Mouse (Mus musculus): ENCODE data around the gene Mmp9. TPM values are rescaled to one million over a fixed set of nuclear protein-coding genes. Genes with fewer than 3 reads are reported as not detected.
A peak's percentile ranks its signal among the peaks of the same experiment; 100 is the strongest.

The Mmp9 gene
- total RNA-seq, 4 experiments from 2014 or later, result 0.15 to 0.83 (median 0.58) TPM

DNA sequence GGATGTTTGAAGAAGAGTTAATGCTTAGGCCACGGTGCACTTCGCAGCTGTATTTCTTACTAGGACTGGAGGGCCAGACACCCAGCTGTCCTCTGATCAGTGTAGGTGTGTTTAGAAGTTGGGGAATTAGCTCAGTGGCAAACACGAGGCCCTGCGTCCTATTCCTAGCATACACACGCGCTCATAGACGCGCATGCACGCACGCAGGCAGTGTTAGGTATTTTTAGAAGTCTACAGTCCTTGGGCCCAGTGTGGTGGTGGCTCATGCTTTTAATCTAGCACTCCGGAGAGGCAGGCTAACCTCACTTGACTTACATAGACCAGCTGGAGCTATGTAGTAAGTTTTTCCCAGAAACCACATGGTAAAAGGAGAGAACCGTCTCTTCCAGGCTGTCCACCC, 28.4 kb upstream of the Mmp9 start:
- DNase-seq (ENCODE audit: low spot score in 2 of 2), result peak; percentile 68 to 80

DNA sequence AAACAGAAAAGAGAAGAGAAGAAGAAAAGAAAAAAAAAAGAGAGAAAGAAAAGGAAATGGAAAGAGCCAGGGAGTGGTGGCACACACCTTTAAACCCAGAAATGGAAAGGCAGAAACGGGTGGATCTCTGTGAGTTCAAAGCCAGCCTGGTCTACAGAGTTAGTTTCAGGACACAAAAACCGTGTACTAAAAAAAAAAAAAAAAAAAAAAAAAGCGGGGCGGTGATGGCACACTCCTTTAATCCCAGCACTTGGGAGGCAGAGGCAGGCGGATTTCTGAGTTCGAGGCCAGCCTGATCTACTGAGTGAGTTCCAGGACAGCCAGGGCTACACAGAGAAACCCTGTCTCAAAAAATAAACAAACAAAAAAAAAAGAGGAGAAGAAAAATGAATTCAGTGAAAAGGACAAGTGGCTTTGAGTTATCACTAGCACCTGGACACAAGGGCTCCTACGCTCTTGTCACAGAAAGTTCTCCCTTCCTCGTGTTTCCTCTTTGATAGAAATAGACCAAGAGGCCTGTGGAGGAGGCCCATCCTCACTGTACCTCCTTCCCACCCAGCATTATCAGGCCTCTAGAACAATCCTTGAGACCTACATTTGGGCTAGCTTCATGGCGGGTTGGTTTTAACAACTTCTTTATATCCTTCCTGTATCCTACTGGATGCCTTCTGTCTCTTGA, 27.7 kb upstream of the Mmp9 start:
- DNase-seq (ENCODE audit: low spot score in 2 of 2), result no peak

DNA sequence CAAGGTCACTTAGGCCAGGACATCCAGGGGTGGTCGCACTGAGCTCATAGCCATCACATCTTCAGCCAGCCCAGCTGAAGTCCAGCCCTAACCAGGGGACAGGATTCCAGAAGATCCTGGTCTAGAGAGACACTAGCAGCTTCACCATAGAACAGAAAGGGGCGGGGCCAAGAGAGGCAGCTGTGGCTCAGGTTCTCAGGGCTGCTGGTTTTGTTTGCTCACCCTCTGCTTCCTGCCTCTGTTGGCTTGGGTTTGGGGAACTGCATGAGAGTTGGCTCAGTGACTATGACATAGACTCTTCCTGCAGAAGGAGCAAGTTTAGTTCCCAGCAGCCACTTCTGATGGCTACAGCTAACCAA, 27.2 kb upstream of the Mmp9 start:
- DNase-seq (ENCODE audit: low spot score in 2 of 2), result no peak

DNA sequence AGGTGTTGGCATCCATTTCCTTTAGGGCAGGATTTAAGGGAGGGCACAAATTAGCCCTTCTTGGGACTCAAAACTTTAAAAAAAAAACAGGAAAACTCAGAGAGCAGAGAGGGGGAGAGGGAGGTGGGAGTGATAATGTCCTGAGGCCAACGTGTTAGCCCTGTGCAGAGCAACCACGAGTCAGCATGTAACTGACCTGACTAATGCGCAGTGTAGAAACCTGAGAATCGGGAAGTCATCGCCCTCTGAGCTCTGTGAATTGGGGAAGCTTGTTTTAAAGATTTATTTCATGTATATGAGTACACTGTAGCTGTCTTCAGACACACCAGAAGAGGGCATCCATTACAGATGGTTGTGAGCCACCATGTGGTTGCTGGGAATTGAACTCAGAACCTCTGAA, 23.8 kb upstream of the Mmp9 start:
- DNase-seq (ENCODE audit: low spot score in 2 of 2), result no peak

DNA sequence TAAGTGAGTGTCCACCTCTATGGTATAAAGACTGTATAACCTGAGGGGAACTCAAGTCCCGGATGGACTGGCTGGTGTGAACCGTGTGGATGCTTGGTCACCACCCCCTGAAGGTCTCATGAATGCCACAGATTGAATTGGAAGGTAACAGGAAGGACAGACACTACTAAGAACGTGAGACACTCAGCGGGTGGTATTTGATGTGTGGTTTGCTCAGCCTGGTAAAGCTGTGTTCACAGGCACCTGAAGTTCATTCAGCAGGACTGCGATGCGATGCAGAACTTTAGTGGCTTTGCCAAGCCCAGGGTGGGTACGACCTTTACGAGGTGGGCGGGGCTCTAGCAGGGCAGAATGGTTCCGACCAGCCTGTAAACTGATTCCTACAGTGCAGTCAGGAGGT, 23.2 kb upstream of the Mmp9 start:
- no peak for DNase-seq (ENCODE audit: low spot score in 2 of 2)

DNA sequence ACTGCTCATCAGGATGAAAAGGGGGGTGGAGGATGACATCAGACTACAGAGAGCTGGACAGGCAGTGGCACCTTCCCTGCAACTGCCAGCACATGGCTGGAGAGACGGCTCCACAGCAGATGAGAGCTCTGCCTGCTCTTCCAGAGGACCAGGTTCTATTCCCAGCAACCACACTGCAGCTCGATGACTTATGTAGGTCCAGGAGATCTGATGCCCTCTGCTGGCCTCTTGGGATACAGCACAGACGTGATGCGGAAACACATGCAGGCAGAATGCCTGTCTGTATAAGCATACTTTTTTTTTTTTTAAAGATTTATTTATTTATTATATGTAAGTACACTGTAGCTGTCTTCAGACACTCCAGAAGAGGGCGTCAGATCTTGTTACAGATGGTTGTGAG, 22.3 kb upstream of the Mmp9 start:
- DNase-seq (ENCODE audit: low spot score in 2 of 2), result no peak

DNA sequence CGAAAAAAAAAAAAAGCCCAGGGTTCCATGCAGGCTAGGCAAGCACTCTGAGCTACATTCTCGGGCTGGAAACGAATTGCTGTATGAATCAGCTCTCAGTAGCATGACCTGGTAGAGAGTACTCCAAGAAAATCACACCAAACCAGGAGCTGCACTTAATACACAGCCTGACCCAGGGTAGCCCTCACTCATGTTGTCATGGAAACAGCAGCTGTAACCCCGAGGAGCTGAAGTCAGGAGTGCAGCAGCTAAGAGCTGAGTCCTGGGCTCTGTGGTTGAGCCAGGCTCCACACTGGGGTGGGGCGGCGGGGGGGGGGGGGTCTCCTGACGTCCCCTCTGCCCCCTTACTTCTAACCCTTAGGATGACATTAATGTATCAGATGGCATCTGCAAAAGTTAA, 18.6 kb upstream of the Mmp9 start:
- no peak for DNase-seq (ENCODE audit: low spot score in 2 of 2)

DNA sequence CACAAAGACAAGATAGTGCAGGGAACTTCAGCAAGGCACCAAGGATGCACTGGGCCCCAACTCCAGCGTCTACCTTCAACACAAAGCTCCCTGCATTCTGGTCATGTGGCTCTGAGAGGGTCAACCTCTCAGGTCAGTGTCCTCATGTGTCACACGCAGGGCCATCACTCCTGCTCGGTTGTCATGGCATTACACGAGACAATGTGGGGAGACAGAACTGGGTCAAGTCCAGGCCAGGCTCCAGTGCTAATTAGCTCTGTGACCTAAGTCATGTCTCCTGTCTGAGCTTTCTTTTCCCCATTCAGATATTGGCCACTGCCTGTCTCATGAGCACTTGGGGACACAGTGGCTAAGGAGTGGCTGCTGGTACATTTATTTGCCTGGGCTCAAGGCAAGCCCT, 17.3 kb upstream of the Mmp9 start:
- no peak for DNase-seq (ENCODE audit: low spot score in 2 of 2)

DNA sequence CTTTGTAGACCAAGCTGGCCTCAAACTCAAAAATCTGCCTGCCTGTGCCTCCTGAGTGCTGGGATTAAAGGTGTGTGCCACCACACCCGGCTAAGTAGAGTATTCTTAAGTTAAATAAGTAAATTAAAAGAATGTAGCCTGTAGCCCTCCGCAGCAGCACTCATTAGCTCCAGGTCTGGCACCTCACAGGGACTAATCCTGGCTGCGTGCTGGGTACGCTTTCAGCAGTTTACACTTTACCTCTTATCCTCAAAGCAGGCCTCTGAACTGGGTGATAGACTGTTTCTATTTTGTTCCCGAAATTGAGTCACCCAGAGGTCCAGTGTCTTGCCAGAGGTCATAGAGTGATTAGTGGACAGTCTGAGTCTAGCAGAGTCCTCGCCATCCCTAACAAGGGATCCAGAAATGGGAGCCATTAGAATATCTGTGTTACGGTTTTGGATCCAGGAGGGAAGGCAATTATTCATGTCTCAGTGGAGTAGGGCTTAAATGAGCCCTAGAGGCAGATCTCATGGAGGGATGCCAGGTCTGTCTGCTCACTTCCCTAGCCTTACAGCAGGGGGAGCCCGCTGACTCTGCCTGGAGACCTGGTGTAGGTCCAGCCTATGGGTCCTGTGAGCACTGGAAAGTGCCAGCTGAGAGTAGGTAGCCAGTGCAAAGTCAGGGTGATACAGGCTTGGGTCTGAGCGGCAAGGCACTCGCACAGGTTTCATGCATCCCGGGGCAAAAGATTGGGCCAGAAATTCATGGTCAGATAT, 16.3 kb upstream of the Mmp9 start:
- peak; percentile 87 to 89 for DNase-seq (ENCODE audit: low spot score in 2 of 2)

DNA sequence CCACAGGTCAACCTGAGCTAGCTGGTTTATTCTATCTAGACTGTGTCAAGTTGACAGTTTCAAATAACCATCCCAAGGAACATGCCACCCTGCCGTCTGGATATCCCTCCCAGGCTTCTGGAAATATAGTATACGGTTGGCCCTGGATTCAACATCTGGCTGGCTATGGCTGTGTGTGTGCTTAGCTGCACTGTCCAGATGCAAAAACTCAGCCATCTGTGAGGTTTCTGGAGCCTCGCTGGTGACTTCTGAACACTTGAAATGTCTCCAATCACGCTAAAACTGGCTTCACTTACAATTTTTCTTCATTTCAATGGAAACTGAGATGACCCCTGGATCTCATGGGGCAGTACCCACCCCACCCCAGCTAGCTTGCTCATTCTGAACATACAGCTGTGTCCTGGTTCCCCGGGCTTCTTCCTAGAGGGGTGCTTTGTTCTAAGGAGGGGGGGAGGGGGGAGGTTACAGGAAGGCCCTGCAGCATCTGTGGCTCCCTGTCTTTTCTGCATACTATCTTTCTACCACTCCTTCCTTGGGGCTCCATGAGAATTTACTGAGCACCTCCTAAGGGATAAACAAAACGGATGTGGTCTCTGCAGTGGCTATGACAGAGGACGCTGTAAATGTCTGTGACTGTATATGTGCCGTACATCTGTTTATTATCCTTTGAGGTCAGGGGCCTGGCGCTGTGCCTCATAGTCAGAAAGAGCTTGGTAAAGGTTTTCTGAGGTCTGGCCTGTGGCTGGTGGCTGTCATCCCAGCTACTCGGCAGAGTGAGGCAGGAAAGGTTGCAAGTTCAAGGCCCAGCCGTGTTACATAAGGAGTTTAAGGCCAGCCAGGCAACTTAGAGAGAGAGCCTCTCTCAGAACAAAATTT, 9.6 kb upstream of the Mmp9 start:
- DNase-seq (ENCODE audit: low spot score in 2 of 2), result no peak

DNA sequence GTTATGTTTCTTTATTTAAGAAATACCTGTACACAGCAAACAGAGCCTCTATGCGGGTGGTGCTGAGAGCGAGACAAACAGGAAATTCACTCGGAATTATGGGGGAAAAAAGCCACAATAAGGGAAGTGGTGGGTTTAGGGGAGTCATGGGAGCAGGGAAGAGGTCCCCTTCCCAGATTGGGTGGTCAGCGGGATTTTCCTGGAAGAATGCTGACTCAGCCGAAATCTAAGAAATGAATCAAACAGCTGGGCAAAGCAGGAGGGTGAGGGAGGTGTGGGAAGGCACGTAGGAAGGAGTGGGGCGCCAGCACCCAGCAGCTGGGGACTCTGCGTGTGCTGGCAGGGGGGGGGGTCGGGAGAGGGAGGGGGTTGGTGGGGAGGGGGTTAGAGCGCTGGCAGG, 7.0 kb upstream of the Mmp9 start:
- no peak for DNase-seq (ENCODE audit: low spot score in 2 of 2)

DNA sequence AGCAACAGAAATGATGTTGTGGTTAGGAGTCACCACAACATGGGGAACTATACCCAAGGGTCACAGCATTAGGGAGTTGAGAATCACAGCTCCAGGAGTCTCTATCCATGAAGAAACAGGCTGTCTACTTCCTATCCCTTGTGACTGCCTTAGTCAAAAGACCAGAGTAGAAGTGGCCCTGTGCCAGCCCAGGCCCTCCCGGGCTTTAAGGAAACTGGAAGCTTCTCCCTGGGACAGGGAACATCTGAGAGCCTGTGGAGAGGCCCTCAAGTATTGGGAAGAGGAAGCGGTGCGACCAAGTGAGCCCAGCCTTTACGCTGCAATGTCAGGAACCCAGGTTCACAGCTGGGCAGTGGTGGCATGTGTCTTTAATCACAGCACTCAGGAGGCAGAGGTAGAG, 4.6 kb upstream of the Mmp9 start:
- no peak for DNase-seq (ENCODE audit: low spot score in 2 of 2)

DNA sequence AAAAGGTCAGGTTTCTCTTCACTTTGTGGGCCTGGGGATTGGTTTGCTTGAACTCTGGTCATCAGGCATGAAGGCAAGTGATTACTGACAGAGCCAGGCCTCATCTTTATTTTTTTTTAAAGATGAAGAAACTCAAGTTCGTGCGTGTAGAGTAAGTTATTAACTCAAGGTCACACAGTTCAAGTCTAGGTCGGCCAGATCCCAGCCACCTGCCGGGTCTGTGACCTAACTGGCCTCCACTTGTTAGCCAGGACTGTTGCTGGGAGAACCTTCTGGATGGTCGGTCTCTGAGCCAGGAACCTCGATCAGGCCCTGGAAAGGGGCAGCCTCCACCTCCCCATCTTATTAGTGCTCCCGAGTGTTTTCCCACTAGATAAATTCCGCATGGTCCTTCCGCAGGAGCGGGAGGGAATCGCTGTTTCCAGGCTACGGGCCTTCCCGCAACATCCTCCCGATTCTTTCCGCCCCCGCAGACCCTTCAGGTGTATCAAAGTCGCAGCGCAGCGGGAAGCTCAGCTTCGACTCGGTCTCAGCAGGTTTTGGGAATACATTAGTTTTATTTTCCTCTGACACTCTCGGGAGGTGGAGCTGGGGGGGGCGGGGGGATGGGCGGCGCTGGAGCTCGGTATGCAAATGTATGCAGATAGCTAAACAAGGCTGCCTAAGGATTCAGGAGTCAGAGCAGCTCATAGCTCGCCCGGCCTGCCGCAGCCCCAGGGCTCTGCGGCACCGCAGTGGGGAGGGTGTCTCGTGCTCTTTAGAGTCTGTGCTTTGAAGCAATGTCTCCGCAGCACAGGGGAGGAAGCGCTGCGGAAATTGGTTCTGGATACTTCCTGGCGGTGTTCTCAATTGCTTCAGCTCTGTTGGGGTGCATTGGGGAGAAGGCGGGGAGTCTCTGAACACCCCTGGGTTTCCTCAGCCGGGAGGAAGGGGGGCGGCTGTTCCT, 2.2 kb upstream of the Mmp9 start:
- DNase-seq (ENCODE audit: low spot score in 2 of 2), result no peak

DNA sequence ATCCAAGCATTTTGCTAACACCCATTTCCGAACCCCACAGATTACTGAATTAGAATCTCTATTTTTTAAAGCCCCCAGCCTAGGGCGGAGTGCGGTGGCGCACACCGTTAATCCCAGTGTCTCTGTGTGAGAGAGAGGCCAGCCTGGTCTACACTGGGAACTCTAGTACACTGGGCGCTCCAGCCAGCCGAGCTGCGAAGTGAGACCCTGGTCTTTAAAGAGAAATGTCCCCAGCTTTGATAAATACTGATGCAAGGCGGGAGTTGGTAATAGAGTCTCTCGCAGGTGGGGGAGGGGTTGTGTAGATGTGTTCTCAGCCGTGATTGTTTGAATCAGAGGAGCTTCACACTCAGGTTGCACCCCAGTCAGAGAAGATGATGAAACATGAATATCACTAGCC, 1.5 kb upstream of the Mmp9 start:
- no peak for DNase-seq (ENCODE audit: low spot score in 2 of 2)

DNA sequence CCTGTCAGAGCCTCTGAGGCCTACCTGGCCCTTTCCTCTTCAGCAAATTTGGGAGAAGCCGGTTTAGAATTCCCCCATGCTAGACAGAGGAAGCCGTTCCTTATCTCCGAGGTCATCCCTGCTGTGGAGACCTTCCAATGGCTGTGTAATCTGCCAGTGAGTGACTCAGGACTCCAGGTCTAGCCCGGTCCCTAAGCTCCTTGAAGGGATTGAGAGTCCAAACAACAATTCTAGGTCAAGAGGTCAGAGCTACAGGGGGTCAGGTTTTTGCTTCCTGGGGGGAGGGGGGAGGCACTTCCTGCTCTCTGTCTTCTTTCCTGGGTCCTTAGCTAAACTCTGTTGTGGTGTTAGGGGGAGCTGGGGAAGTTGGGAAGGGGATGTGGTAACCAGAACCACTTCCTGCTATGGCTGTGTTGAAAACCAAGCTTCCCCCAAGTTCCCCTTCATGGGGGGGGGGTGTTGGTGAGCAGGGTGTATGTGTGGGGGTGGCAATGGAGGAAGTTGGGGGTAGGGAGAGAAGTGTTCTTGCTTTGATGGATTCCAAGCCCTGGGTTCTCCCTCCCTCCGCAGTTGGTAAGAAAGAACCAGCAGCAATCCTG, 2.2 kb downstream of the Mmp9 start:
- DNase-seq (ENCODE audit: low spot score in 2 of 2), result no peak

DNA sequence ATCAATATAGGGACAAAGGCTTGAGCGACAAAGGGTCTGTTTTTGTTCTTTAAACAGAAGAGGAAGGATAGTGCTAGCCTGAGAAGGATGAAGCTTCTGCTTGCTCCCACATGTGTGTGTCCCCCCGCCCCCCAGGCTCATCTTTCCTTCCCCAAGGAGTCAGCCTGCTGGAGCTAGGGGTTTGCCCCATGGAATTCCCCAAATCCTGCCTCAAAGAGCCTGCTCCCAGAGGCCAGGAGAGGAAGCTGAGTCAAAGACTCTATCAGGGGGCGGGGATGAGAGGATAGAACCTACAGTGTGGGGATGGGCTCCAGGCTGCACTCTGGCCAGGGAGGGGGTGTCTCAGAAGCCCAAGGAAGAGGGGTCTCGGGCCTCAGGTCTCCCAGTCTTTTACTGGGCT, 6.9 kb downstream of the Mmp9 start:
- no peak for DNase-seq (ENCODE audit: low spot score in 2 of 2)

DNA sequence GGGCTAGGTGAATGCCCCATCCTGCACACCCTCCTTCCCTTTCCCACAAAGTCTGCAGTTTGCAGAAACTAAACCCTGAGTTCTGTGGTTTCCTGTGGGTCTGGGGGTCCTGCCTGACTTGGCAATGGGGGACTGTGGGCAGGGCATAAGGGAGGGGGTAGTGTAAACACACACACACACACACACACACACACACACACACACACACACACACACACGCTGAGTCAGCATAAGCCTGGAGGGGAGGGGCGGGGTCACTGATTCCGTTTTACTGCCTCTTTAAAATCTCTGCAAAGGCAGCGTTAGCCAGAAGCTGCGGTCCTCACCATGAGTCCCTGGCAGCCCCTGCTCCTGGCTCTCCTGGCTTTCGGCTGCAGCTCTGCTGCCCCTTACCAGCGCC, 7.3 kb downstream of the Mmp9 start:
- no peak for DNase-seq (ENCODE audit: low spot score in 2 of 2)

DNA sequence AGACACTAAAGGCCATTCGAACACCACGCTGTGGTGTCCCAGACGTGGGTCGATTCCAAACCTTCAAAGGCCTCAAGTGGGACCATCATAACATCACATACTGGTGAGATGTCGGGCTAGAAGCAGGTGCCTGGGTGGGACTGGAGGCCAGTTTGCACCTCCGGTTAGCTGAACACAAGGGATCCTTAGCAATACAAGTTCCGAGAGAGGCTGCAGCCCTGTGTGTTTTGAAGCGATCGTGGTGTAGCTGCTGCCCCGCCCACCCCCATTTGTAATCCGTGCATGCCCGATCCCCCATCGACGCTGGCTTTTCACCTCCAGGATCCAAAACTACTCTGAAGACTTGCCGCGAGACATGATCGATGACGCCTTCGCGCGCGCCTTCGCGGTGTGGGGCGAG, 8.4 kb downstream of the Mmp9 start:
- DNase-seq (ENCODE audit: low spot score in 2 of 2), result no peak

DNA sequence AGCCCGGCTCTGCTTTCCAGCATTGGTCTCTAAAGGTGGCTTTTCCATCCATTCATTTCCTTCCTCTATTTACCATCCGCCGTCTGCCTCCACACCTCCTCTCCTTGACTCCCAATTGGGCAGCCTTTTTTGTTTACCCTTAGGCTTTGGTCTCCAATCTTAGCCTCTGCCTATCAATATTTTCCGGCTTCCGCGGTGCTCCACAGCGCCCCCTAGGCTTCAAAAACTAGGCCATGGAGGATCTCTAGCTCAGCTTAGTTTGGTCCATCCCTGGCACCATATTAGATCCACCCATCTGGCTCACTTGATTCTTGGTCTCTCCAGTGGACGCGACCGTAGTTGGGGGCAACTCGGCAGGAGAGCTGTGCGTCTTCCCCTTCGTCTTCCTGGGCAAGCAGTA, 9.9 kb downstream of the Mmp9 start:
- no peak for DNase-seq (ENCODE audit: low spot score in 2 of 2)

DNA sequence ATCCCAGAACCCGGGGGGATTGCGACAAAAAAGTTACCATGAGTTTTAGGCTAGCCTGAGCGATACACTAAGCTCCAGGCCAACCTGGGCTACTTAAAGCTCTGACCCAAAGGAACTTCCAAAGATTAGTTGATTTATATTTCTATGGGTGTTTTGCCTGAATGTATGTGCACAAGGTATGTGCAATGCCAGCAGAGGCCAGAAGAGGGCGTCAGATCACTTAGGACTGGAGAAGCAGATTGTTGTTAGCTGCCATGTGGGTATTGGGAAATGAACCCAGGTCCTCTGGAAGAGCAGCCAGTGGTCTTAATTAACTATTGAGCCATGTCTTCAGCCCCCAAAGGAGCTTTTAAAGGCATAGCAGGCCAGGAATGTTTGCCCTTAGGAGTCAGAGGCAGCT, 11.2 kb downstream of the Mmp9 start:
- DNase-seq (ENCODE audit: low spot score in 2 of 2), result no peak

DNA sequence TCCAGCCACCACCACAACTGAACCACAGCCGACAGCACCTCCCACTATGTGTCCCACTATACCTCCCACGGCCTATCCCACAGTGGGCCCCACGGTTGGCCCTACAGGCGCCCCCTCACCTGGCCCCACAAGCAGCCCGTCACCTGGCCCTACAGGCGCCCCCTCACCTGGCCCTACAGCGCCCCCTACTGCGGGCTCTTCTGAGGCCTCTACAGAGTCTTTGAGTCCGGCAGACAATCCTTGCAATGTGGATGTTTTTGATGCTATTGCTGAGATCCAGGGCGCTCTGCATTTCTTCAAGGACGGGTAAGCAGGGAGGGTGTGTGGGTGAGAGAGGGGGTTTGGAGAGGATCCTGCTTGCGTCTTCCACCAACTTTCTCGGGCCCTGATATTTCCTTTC, 11.9 kb downstream of the Mmp9 start:
- no peak for DNase-seq (ENCODE audit: low spot score in 2 of 2)

Measured in gastrocnemius, adult 8-10 months (tissue).